Mouse (Mus musculus): Measurements from ENCODE around the gene Zfp948. TPM values are rescaled to one million over a fixed set of nuclear protein-coding genes. Genes with fewer than 3 reads are reported as not detected.
A peak's percentile ranks its signal among the peaks of the same experiment; 100 is the strongest.

Gene Zfp948
- polyA plus RNA-seq, 2 experiments: 16.6 to 23.6 TPM

GRCm38 (mm10) chr17:21536096-21536495, 30.7 kb upstream of the Zfp948 start:
- 35% methylated on average over 7 of the region's 7 CpGs for WGBS
- Histone ChIP-seq H3K4me3 (replicated peaks; ENCODE audit: low read length) (peak overlapping the region; percentile 56), H3K4me2 (replicated peaks; ENCODE audit: low read depth, low read length, severe bottlenecking) (peak overlapping the region; percentile 64), H3K27me3 (ENCODE audit: control insufficient read depth, insufficient read depth, low read length) (no peaks in the 10 kb centered on the region), H3K4me1 (ENCODE audit: control insufficient read depth, insufficient read depth, low read length) (peaks cover 14% of the 10 kb centered on the region; the same call in 1 of the 2 replicates), H3K9me3 (ENCODE audit: control insufficient read depth, low read length) (no peaks in the 10 kb centered on the region), H3K27ac (replicated peaks; ENCODE audit: low read depth, low read length) (no peak overlapping the region), H3K9ac (ENCODE audit: low read depth, low read length, severe bottlenecking) (peak overlapping the region; percentile 61), H3K36me3 (ENCODE audit: control insufficient read depth, insufficient read depth, low read length) (no peaks in the 10 kb centered on the region)
- ATAC-seq (ENCODE audit: low FRiP score, low read depth) (no peak), DNase-seq (ENCODE audit: low spot score) (no peak)
- no peak for TF ChIP-seq POLR2A (IDR thresholded peaks at IDR 0.05; ENCODE audit: borderline replicate concordance, extremely low read depth, insufficient read depth, insufficient read length)

- no peaks in the 10 kb centered on the region for H3K27me3 ChIP-seq (ENCODE audit: control insufficient read depth, insufficient read depth, low read length)
- no peak overlapping the region for H3K27ac ChIP-seq (replicated peaks; ENCODE audit: low read depth, low read length)
- TF ChIP-seq POLR2A (IDR thresholded peaks at IDR 0.05; ENCODE audit: borderline replicate concordance, extremely low read depth, insufficient read depth, insufficient read length): no peak
- WGBS: 71% methylated on average over 2 of the region's 2 CpGs
- peaks cover 11% of the 10 kb centered on the region; the same call in 1 of the 2 replicates for H3K4me1 ChIP-seq (ENCODE audit: control insufficient read depth, insufficient read depth, low read length)
- no peak overlapping the region for H3K4me2 ChIP-seq (replicated peaks; ENCODE audit: low read depth, low read length, severe bottlenecking)
- DNase-seq (ENCODE audit: low spot score): no peak
- no peak for ATAC-seq (ENCODE audit: low FRiP score, low read depth)
- no peak overlapping the region for H3K9ac ChIP-seq (ENCODE audit: low read depth, low read length, severe bottlenecking)
- H3K36me3 ChIP-seq (ENCODE audit: control insufficient read depth, insufficient read depth, low read length): no peaks in the 10 kb centered on the region
- H3K9me3 ChIP-seq (ENCODE audit: control insufficient read depth, low read length): no peaks in the 10 kb centered on the region
- H3K4me3 ChIP-seq (replicated peaks; ENCODE audit: low read length): no peak overlapping the region
Observed at GRCm38 (mm10) chr17:21536676-21537075, 30.1 kb upstream of the Zfp948 start.

GRCm38 (mm10) chr17:21557831-21558230, 9.0 kb upstream of the Zfp948 start:
- Histone ChIP-seq H3K4me3 (replicated peaks; ENCODE audit: low read length) (no peak overlapping the region), H3K27me3 (ENCODE audit: control insufficient read depth, insufficient read depth, low read length) (no peaks in the 10 kb centered on the region), H3K9ac (ENCODE audit: low read depth, low read length, severe bottlenecking) (no peak overlapping the region), H3K36me3 (ENCODE audit: control insufficient read depth, insufficient read depth, low read length) (peaks cover 16% of the 10 kb centered on the region), H3K4me2 (replicated peaks; ENCODE audit: low read depth, low read length, severe bottlenecking) (no peak overlapping the region), H3K27ac (replicated peaks; ENCODE audit: low read depth, low read length) (no peak overlapping the region), H3K9me3 (ENCODE audit: control insufficient read depth, low read length) (no peaks in the 10 kb centered on the region), H3K4me1 (ENCODE audit: control insufficient read depth, insufficient read depth, low read length) (no peaks in the 10 kb centered on the region)
- DNase-seq (ENCODE audit: low spot score) (no peak), ATAC-seq (ENCODE audit: low FRiP score, low read depth) (no peak)
- 78% methylated on average over 2 of the region's 2 CpGs for WGBS
- TF ChIP-seq POLR2A (IDR thresholded peaks at IDR 0.05; ENCODE audit: borderline replicate concordance, extremely low read depth, insufficient read depth, insufficient read length): no peak

- ATAC-seq (ENCODE audit: low FRiP score, low read depth) (peak; percentile 68), DNase-seq (ENCODE audit: low spot score) (peak; percentile 82)
- H3K4me1 ChIP-seq (ENCODE audit: control insufficient read depth, insufficient read depth, low read length): 0 out of 2 replicates have a peak, but pooled peaks cover 7% of the 10 kb centered on the region
- H3K4me3 ChIP-seq (replicated peaks; ENCODE audit: low read length): peak overlapping the region; percentile 65
- WGBS: 4% methylated on average over 5 of the region's 5 CpGs
- peak overlapping the region; percentile 88 for H3K27ac ChIP-seq (replicated peaks; ENCODE audit: low read depth, low read length)
- H3K9ac ChIP-seq (ENCODE audit: low read depth, low read length, severe bottlenecking): peak overlapping the region; percentile 72
- H3K4me2 ChIP-seq (replicated peaks; ENCODE audit: low read depth, low read length, severe bottlenecking): peak overlapping the region; percentile 62
- no peaks in the 10 kb centered on the region for H3K27me3 ChIP-seq (ENCODE audit: control insufficient read depth, insufficient read depth, low read length)
- no peaks in the 10 kb centered on the region for H3K9me3 ChIP-seq (ENCODE audit: control insufficient read depth, low read length)
- TF ChIP-seq POLR2A (IDR thresholded peaks at IDR 0.05; ENCODE audit: borderline replicate concordance, extremely low read depth, insufficient read depth, insufficient read length): no peak
- 0 out of 2 replicates have a peak, but pooled peaks cover 3% of the 10 kb centered on the region for H3K36me3 ChIP-seq (ENCODE audit: control insufficient read depth, insufficient read depth, low read length)
Observed at GRCm38 (mm10) chr17:21566220-21566619, 588 bp upstream of the Zfp948 start.

GRCm38 (mm10) chr17:21567696-21568095, 888 bp downstream of the Zfp948 start:
- no peaks in the 10 kb centered on the region for H3K27me3 ChIP-seq (ENCODE audit: control insufficient read depth, insufficient read depth, low read length)
- peak overlapping the region; percentile 62 for H3K4me2 ChIP-seq (replicated peaks; ENCODE audit: low read depth, low read length, severe bottlenecking)
- H3K27ac ChIP-seq (replicated peaks; ENCODE audit: low read depth, low read length): no peak overlapping the region
- DNase-seq (ENCODE audit: low spot score): peak; percentile 38
- TF ChIP-seq POLR2A (IDR thresholded peaks at IDR 0.05; ENCODE audit: borderline replicate concordance, extremely low read depth, insufficient read depth, insufficient read length): no peak
- H3K4me1 ChIP-seq (ENCODE audit: control insufficient read depth, insufficient read depth, low read length): 0 out of 2 replicates have a peak, but pooled peaks cover 7% of the 10 kb centered on the region
- H3K9ac ChIP-seq (ENCODE audit: low read depth, low read length, severe bottlenecking): peak overlapping the region; percentile 45
- H3K9me3 ChIP-seq (ENCODE audit: control insufficient read depth, low read length): no peaks in the 10 kb centered on the region
- H3K36me3 ChIP-seq (ENCODE audit: control insufficient read depth, insufficient read depth, low read length): no peaks in the 10 kb centered on the region
- no peak for ATAC-seq (ENCODE audit: low FRiP score, low read depth)
- peak overlapping the region; percentile 65 for H3K4me3 ChIP-seq (replicated peaks; ENCODE audit: low read length)
- WGBS: 27% methylated on average over 1 of the region's 1 CpGs

Measured in limb, embryonic 14.5 days (tissue).